Comparison of ENCODE assay signal across 21 mouse cellular contexts in the genomic region with DNA sequence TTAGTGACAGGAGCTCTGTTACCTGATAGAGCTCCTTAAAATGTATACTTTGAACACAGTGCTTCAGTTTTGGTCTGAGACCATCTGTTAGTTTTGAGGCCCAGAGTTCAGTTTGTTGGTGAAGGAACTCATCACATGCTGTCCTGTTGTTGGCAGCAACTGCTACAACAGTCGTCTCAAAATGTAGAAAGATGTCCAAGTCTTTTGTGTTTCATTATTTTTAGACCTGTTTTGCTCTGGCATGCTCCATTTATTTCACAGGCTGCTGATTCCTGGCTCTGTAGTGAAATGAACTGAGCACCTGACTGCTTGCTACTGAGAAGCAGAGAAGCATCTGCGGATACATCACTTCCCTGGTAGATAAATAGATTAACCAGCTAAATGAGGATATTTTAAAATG.
DNase-seq lines count a peak whose midpoint lies in the region.
"Had no signal": no experiment of that assay in that cellular context is flagged by ENCODE, and none has a peak within 500 bp of the region (broad histone marks: within the 10 kb centered on the region; RNA-seq: fewer than 3 reads in every experiment).

No protein-coding gene starts in this region.

- no peaks in the 10 kb centered on the region for H3K27me3 ChIP-seq in heart, embryonic 10.5 days (ENCODE audit: insufficient read depth, poor library complexity, severe bottlenecking)
- H3K27me3 ChIP-seq: embryonic facial prominence, embryonic 12.5 days; hindbrain, embryonic 12.5 days; kidney, embryonic 15.5 days; limb, embryonic 13.5 days; liver, embryonic 12.5 days; Patski had no signal

- no peaks in the 10 kb centered on the region for H3K9me3 ChIP-seq in heart, embryonic 10.5 days
- H3K9me3 ChIP-seq: embryonic facial prominence, embryonic 12.5 days; G1E; hindbrain, embryonic 12.5 days; kidney, embryonic 15.5 days; limb, embryonic 13.5 days; liver, embryonic 12.5 days had no signal

- H3K36me3 ChIP-seq in heart, embryonic 10.5 days = no peaks in the 10 kb centered on the region
- H3K36me3 ChIP-seq: embryonic facial prominence, embryonic 12.5 days; G1E; hindbrain, embryonic 12.5 days; kidney, embryonic 15.5 days; limb, embryonic 13.5 days; liver, embryonic 12.5 days had no signal

- 70% methylated on average over 2 of the region's 2 CpGs for WGBS in heart, embryonic 10.5 days

- no peak overlapping the region for H3K27ac ChIP-seq in heart, embryonic 10.5 days
- H3K27ac ChIP-seq: embryonic facial prominence, embryonic 12.5 days; gastrocnemius, adult 2 months; hindbrain, embryonic 12.5 days; kidney, embryonic 15.5 days; limb, embryonic 13.5 days; liver, embryonic 12.5 days had no signal

- H3K4me1 ChIP-seq in heart, embryonic 10.5 days = no peaks in the 10 kb centered on the region
- H3K4me1 ChIP-seq: embryonic facial prominence, embryonic 12.5 days; hindbrain, embryonic 12.5 days; kidney, embryonic 15.5 days; limb, embryonic 13.5 days; liver, embryonic 12.5 days had no signal

- H3K4me3 ChIP-seq in heart, embryonic 10.5 days = no peak overlapping the region
- H3K4me3 ChIP-seq: embryonic facial prominence, embryonic 12.5 days; gastrocnemius, adult 2 months; hindbrain, embryonic 12.5 days; kidney, embryonic 15.5 days; limb, embryonic 13.5 days; liver, embryonic 12.5 days had no signal

- peak; percentile 13 for DNase-seq in heart, adult 8-10 months (ENCODE audit: low spot score)
- DNase-seq in heart, embryonic 10.5 days (ENCODE audit: low spot score) = no peak
- peak; percentile 88 for DNase-seq in cerebellum, adult 11-12 months
- DNase-seq in cerebellum, adult 9-10 months = peak; percentile 97
- DNase-seq in telencephalon, adult 2 months (ENCODE audit: low read depth, low spot score) = peak; percentile 18
- no peak for DNase-seq in kidney, adult 8-10 months
- DNase-seq in urinary bladder, adult 2 months (ENCODE audit: low spot score) = no peak
- DNase-seq: adrenal gland, adult 8-10 months; B cell, adult 2 months; gastrocnemius, adult 2 months; kidney, postnatal 36 days; lung, adult 18-20 months; lung, postnatal 10 days; thymus, adult 2 months had no signal

Comparison
In these comparisons a context has a peak if more than half of its experiments do, and no peak if none do; other contexts are left out.
1. DNase-seq: peak in heart, adult 8-10 months (single experiment), cerebellum, adult 11-12 months (single experiment), cerebellum, adult 9-10 months (single experiment) and telencephalon, adult 2 months (single experiment); none in heart, embryonic 10.5 days (single experiment), kidney, adult 8-10 months (0 of 2) and urinary bladder, adult 2 months (single experiment).